Mouse (Mus musculus) frontal cortex, adult 2 months (tissue): ENCODE results near the gene Zmynd8. TPM values are rescaled to one million over a fixed set of nuclear protein-coding genes. Genes with fewer than 3 reads are reported as not detected.
"Not testable (repeated sequence)": the region's sequence is repeated elsewhere in the genome, so short reads cannot be mapped to it uniquely, and the experiment has no call there.

Experiments
- DNase-seq, 2 experiments: peaks; one replicate each; pipeline ENCODE4 v3.0.0; 2022; ENCODE audit warnings: low spot score in 1 of 2; ENCODE audit errors: extremely low spot score in 1 of 2
- polyA plus RNA-seq: library from polyadenylated mRNA; depleted of rRNA; stranded (reverse); fragments of >200 nt; gene quantifications from 2 replicates; pipeline ENCODE4 v1.2.3, GENCODE M21; 2012

The Zmynd8 gene
- polyA plus RNA-seq, 1 experiment = 79.7 TPM

GRCm38 (mm10) chr2:165812889-165813288, 85.9 kb downstream of the Zmynd8 start:
- no peak for DNase-seq

GRCm38 (mm10) chr2:165811536-165811935, 87.3 kb downstream of the Zmynd8 start:
- DNase-seq = peak in 1 of 2 experiments; percentile 80

- no peak for DNase-seq
Measured at GRCm38 (mm10) chr2:165809901-165810477, 88.8 kb downstream of the Zmynd8 start.

GRCm38 (mm10) chr2:165809091-165809490, 89.7 kb downstream of the Zmynd8 start:
- no peak for DNase-seq

- DNase-seq = no peak
Measured at GRCm38 (mm10) chr2:165808179-165808975, 90.4 kb downstream of the Zmynd8 start.

- DNase-seq = not testable (repeated sequence)
Measured at GRCm38 (mm10) chr2:165800174-165800573, 98.6 kb downstream of the Zmynd8 start.

- DNase-seq = no peak
Measured at GRCm38 (mm10) chr2:165797876-165798275, 100.9 kb downstream of the Zmynd8 start.

GRCm38 (mm10) chr2:165793283-165793638, 105.6 kb downstream of the Zmynd8 start:
- no peak for DNase-seq

GRCm38 (mm10) chr2:165792431-165793282, 106.2 kb downstream of the Zmynd8 start:
- no peak for DNase-seq

GRCm38 (mm10) chr2:165791657-165792056, 107.2 kb downstream of the Zmynd8 start:
- peak in 1 of 2 experiments; percentile 74 for DNase-seq

- DNase-seq = no peak
Measured at GRCm38 (mm10) chr2:165791026-165791425, 107.8 kb downstream of the Zmynd8 start.

GRCm38 (mm10) chr2:165789667-165790066, 109.1 kb downstream of the Zmynd8 start:
- DNase-seq = no peak

- DNase-seq = no peak
Measured at GRCm38 (mm10) chr2:165788796-165789195, 110.0 kb downstream of the Zmynd8 start.

- peak; percentile 53 to 79 for DNase-seq
Measured at GRCm38 (mm10) chr2:165788005-165788404, 110.8 kb downstream of the Zmynd8 start.

- no peak for DNase-seq
Measured at GRCm38 (mm10) chr2:165786467-165786866, 112.3 kb downstream of the Zmynd8 start.

- no peak for DNase-seq
Measured at GRCm38 (mm10) chr2:165785312-165786036, 113.3 kb downstream of the Zmynd8 start.

- peak; percentile 53 to 91 for DNase-seq
Measured at GRCm38 (mm10) chr2:165782324-165782723, 116.5 kb downstream of the Zmynd8 start.

- DNase-seq = peak; percentile 77 to 92
Measured at GRCm38 (mm10) chr2:165778927-165779326, 119.9 kb downstream of the Zmynd8 start.

- DNase-seq = no peak
Measured at GRCm38 (mm10) chr2:165769375-165769948, 129.4 kb downstream of the Zmynd8 start.

GRCm38 (mm10) chr2:165768805-165769358, 129.9 kb downstream of the Zmynd8 start:
- no peak for DNase-seq
